Mouse (Mus musculus) midbrain, embryonic 16.5 days (tissue): ENCODE results near the gene Tnnc1. TPM values are rescaled to one million over a fixed set of nuclear protein-coding genes. Genes with fewer than 3 reads are reported as not detected.

Source experiments
- ATAC-seq: fragments of 200-750 bp; cut with Nextera tagmentation; 2 replicates; pipeline ENCODE4 v1.8.0; 2017; ENCODE audit warnings: moderate TSS enrichment
- H3K27ac ChIP-seq: fragments of 300-500 bp; sonication (generic); 2 replicates; pipeline ENCODE4 v1.5.1; 2014; ENCODE audit warnings: mild to moderate bottlenecking, low read length, mixed read lengths
- H3K27me3 ChIP-seq: fragments of 300-500 bp; sonication (generic); 2 replicates; pipeline ENCODE4 v1.6.1; 2014; ENCODE audit warnings: low read depth, low read length, mixed read lengths; ENCODE audit not compliant: control insufficient read depth, insufficient read depth
- H3K36me3 ChIP-seq: fragments of 300-500 bp; sonication (generic); 2 replicates; pipeline ENCODE4 v1.6.1; 2014; ENCODE audit warnings: mild to moderate bottlenecking, low read length, moderate library complexity, mixed read lengths; ENCODE audit not compliant: control insufficient read depth, insufficient read depth
- H3K4me1 ChIP-seq: fragments of 300-500 bp; sonication (generic); 2 replicates; pipeline ENCODE4 v1.6.1; 2014; ENCODE audit warnings: mild to moderate bottlenecking, low read length, mixed read lengths; ENCODE audit not compliant: control insufficient read depth, insufficient read depth
- H3K4me2 ChIP-seq: fragments of 300-500 bp; sonication (generic); 2 replicates; pipeline ENCODE4 v1.6.1; 2014; ENCODE audit warnings: mild to moderate bottlenecking, low read length, mixed read lengths
- H3K4me3 ChIP-seq: fragments of 300-500 bp; sonication (generic); 2 replicates; pipeline ENCODE4 v1.5.1; 2014; ENCODE audit warnings: low read depth, mild to moderate bottlenecking, low read length, moderate library complexity, mixed read lengths
- H3K9ac ChIP-seq: fragments of 300-500 bp; sonication (generic); 2 replicates; pipeline ENCODE4 v1.6.1; 2014; ENCODE audit warnings: low read depth, low read length, mixed read lengths
- H3K9me3 ChIP-seq: fragments of 300-500 bp; sonication (generic); replicated peaks from 2 replicates; pipeline ENCODE4 v1.6.1; 2014; ENCODE audit warnings: mild to moderate bottlenecking, low read length, mixed read lengths; ENCODE audit not compliant: control insufficient read depth, poor library complexity, severe bottlenecking
- WGBS: fragments of 180-500 bp; shearing (Covaris S2); extraction: QIAGEN DNeasy Blood & Tissue Kit; methylation state at CpG from one replicate; pipeline ENCODE4 v1.1.7; 2014; 5-methylcytosine and 5-hydroxymethylcytosine counted together
- polyA plus RNA-seq: library from polyadenylated mRNA; unstranded; fragments of >200 nt; fragmentation: Nextera tagmentation; extraction: Ambion mirVana; gene quantifications from 2 replicates; pipeline ENCODE4 v1.2.1, GENCODE M21; 2015

Gene Tnnc1
- polyA plus RNA-seq, 1 experiment from 2014 or later: 2.4 TPM

GRCm38 (mm10) chr14:31214684-31215083 lies 6.6 kb downstream of the Tnnc1 start:
- Histone ChIP-seq H3K9me3 (no peaks in the 10 kb centered on the region), H3K4me1 (peaks cover 3% of the 10 kb centered on the region; the same call in 1 of the 2 replicates), H3K4me2 (no peak overlapping the region), H3K9ac (no peak overlapping the region), H3K27ac (no peak overlapping the region), H3K27me3 (no peaks in the 10 kb centered on the region), H3K4me3 (no peak overlapping the region), H3K36me3 (no peaks in the 10 kb centered on the region)
- WGBS: 93% methylated on average over 3 of the region's 3 CpGs
- ATAC-seq: peak; percentile 14; the same call in 1 of the 2 replicates

GRCm38 (mm10) chr14:31215157-31216002 lies 7.3 kb downstream of the Tnnc1 start:
- no peak overlapping the region for H3K4me2 ChIP-seq
- 33% methylated on average over 15 of the region's 15 CpGs for WGBS

GRCm38 (mm10) chr14:31216846-31217245 lies 8.7 kb downstream of the Tnnc1 start, which contains the start of gene Nisch:
TSS of gene Nisch (minus strand) at chr14:31216946.
- WGBS: 41% methylated on average over 2 of the region's 2 CpGs
- Histone ChIP-seq H3K4me2 (no peak within 1 kb of the TSS), H3K27me3 (no peaks in the 10 kb centered on the region), H3K4me3 (no peak within 1 kb of the TSS), H3K27ac (no peak within 1 kb of the TSS), H3K4me1 (peaks cover 3% of the 10 kb centered on the region; the same call in 1 of the 2 replicates), H3K9me3 (no peaks in the 10 kb centered on the region), H3K36me3 (no peaks in the 10 kb centered on the region), H3K9ac (0 out of 2 replicates have a peak within 1 kb of the TSS, but pooled peaks have one; percentile 22)
- ATAC-seq: no peak

More at GRCm38 (mm10) chr14:31215157-31216002, 7.3 kb downstream of the Tnnc1 start:
- Histone ChIP-seq H3K27ac (no peak overlapping the region), H3K9me3 (no peaks in the 10 kb centered on the region), H3K27me3 (no peaks in the 10 kb centered on the region), H3K9ac (peak overlapping the region; percentile 27; the same call in 1 of the 2 replicates), H3K36me3 (no peaks in the 10 kb centered on the region), H3K4me3 (no peak overlapping the region), H3K4me1 (peaks cover 3% of the 10 kb centered on the region; the same call in 1 of the 2 replicates)
- ATAC-seq: peak; percentile 57

- Histone ChIP-seq H3K9me3 (no peaks in the 10 kb centered on the region), H3K4me1 (peaks cover 3% of the 10 kb centered on the region; the same call in 1 of the 2 replicates), H3K27ac (no peak within 1 kb of the TSS), H3K27me3 (no peaks in the 10 kb centered on the region), H3K4me2 (no peak within 1 kb of the TSS), H3K9ac (no peak within 1 kb of the TSS), H3K4me3 (no peak within 1 kb of the TSS), H3K36me3 (no peaks in the 10 kb centered on the region)
- 11% methylated on average over 11 of the region's 11 CpGs for WGBS
- 0 out of 2 replicates have a peak, but pooled peaks have one; percentile 60 for ATAC-seq
Measured at GRCm38 (mm10) chr14:31217666-31218065, 9.6 kb downstream of the Tnnc1 start, which contains the start of gene Sema3g. TSS of gene Sema3g (plus strand) at chr14:31217860.

DNA sequence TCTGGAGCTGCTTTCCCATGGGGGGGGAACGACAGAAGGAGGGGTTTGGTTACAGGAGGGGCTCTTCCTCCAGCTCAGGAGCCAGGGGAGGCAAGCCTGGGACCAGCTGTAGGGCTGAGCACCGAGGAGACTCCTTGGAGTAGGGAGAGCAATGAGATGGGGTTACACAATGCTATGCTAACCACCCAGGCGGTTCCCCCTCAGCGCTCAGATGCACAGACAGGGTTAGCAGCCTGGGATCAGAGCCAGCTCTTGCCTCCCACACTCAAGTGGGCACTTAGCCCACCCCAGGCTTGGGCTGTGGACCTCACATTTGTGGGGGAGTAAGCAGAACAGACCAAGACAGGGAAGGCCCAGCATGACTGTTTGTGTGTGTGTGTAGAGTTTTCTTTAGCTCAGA lies 18.9 kb downstream of the Tnnc1 start:
- WGBS: 52% methylated on average over 4 of the region's 4 CpGs
- Histone ChIP-seq H3K27me3 (no peaks in the 10 kb centered on the region), H3K4me3 (no peak overlapping the region), H3K4me1 (no peaks in the 10 kb centered on the region; the same call in 1 of the 2 replicates), H3K9me3 (no peaks in the 10 kb centered on the region), H3K36me3 (no peaks in the 10 kb centered on the region), H3K27ac (no peak overlapping the region), H3K4me2 (no peak overlapping the region), H3K9ac (no peak overlapping the region)
- ATAC-seq: 0 out of 2 replicates have a peak, but pooled peaks have one; percentile 54

DNA sequence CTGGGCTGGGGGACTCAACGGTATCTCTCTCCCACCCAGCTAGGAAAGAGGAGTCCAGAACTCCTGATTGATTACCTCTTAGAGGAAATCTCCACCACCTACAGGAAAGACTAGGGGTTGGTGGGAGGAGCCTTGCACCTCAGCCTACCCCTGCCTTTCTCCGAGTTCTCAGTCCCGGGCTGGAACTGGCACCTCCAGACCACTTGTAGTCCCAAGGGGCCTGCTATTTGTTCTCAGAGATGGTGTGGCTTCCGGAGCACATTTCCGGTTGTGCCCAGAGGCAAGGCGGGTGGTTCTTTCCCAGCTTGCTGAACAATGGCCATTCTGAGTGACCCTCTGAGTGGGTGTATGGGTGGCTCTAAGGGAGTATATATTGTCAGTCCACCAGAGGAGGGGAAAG lies 20.1 kb downstream of the Tnnc1 start:
- WGBS: 76% methylated on average over 6 of the region's 6 CpGs
- no peak overlapping the region for H3K4me2 ChIP-seq

GRCm38 (mm10) chr14:31230442-31230841 lies 22.3 kb downstream of the Tnnc1 start:
- Histone ChIP-seq H3K27me3 (no peaks in the 10 kb centered on the region), H3K4me3 (no peak overlapping the region), H3K36me3 (no peaks in the 10 kb centered on the region), H3K27ac (no peak overlapping the region), H3K4me2 (no peak overlapping the region), H3K9me3 (no peaks in the 10 kb centered on the region), H3K9ac (no peak overlapping the region), H3K4me1 (no peaks in the 10 kb centered on the region; the same call in 1 of the 2 replicates)
- no peak for ATAC-seq
- WGBS: 64% methylated on average over 8 of the region's 8 CpGs

More for the DNA sequence above, 20.1 kb downstream of the Tnnc1 start:
- no peak for ATAC-seq
- no peak overlapping the region for H3K27ac ChIP-seq
- H3K9me3 ChIP-seq: no peaks in the 10 kb centered on the region
- no peak overlapping the region for H3K4me3 ChIP-seq
- no peaks in the 10 kb centered on the region for H3K27me3 ChIP-seq
- no peak overlapping the region for H3K9ac ChIP-seq
- no peaks in the 10 kb centered on the region; the same call in 1 of the 2 replicates for H3K4me1 ChIP-seq
- H3K36me3 ChIP-seq: no peaks in the 10 kb centered on the region

GRCm38 (mm10) chr14:31232404-31233069 lies 24.4 kb downstream of the Tnnc1 start:
- no peak for ATAC-seq
- H3K4me2 ChIP-seq: no peak overlapping the region
- H3K9me3 ChIP-seq: no peaks in the 10 kb centered on the region
- H3K36me3 ChIP-seq: no peaks in the 10 kb centered on the region
- H3K27ac ChIP-seq: no peak overlapping the region
- H3K4me3 ChIP-seq: no peak overlapping the region
- H3K4me1 ChIP-seq: no peaks in the 10 kb centered on the region
- no peaks in the 10 kb centered on the region for H3K27me3 ChIP-seq
- 85% methylated on average over 13 of the region's 13 CpGs for WGBS
- no peak overlapping the region for H3K9ac ChIP-seq
